Mouse (Mus musculus): ENCODE results near the gene Tmem270.

DNA sequence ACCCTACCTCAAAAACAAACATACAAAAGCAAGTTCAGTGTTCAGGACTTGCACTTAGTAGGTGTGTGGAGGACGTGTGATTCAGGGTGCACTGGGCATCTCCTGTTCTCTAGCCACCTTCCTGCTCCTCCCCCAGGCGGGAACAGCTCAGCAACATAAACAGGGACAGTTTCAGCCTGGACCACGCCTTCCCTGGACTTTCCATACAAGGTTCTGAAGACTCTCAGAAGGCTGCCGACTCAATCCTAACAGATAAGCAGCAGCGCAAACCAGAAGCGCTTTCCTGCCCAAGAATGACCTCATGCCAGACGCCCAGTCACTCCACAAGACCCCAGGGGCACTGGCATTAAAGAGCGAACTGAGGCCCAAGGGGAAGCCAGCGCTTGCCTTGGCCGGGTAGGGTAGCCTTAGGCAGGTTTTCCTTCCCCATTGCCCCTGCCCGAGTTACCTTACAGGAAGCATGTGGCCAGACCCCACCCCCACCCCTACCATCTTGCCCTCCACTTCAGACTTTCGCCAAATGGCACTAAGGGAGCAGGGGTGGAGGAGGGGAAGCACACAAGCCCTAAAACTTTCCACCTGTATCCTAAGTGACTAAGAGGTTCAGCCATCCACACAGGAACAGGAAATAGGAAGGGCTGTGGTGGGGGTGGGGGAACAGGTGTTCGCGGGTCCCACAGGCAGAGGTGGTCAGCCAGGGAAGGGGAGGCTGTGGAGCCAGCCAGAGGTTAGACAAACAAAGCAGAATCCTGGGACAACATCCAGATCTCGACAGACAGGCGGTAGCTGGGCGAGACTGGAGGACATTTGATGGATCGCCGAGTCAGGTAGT is 44.7 kb upstream of the Tmem270 start:
- TF ChIP-seq POLR2A (IDR thresholded peaks at IDR 0.05; ENCODE audit: insufficient read length, low read depth) (no peak), USF1 (IDR thresholded peaks at IDR 0.05; ENCODE audit: low read depth) (no peak)
